Mouse (Mus musculus) hematopoietic stem cell, adult 5-6 weeks (primary cell): ENCODE measurements around the gene Kcnma1. TPM values are rescaled to one million over a fixed set of nuclear protein-coding genes. Genes with fewer than 3 reads are reported as not detected.
A peak's percentile ranks its signal among the peaks of the same experiment; 100 is the strongest.

Experiments used
- ATAC-seq, 2 experiments: fragments of 125-278 bp in 1 of 2; replicated peaks in 1 of 2; 2 replicates each; pipeline ENCODE4 v1.8.0; 2016 to 2017; ENCODE audit warnings: inconsistent platforms in 2 of 2, mild to moderate bottlenecking in 2 of 2, moderate number of reproducible peaks in 2 of 2, low read depth in 1 of 2, moderate TSS enrichment in 1 of 2; ENCODE audit not compliant: low FRiP score in 2 of 2, poor library complexity in 2 of 2, severe bottlenecking in 2 of 2, insufficient read depth in 1 of 2, low TSS enrichment in 1 of 2
- total RNA-seq: library from RNA; stranded (forward); fragments of 172-1452, 232-1000 nt; gene quantifications from 2 replicates; pipeline ENCODE4 v1.2.3, GENCODE M21; 2017

Kcnma1 gene
- total RNA-seq, 1 experiment from 2014 or later, result not detected

DNA sequence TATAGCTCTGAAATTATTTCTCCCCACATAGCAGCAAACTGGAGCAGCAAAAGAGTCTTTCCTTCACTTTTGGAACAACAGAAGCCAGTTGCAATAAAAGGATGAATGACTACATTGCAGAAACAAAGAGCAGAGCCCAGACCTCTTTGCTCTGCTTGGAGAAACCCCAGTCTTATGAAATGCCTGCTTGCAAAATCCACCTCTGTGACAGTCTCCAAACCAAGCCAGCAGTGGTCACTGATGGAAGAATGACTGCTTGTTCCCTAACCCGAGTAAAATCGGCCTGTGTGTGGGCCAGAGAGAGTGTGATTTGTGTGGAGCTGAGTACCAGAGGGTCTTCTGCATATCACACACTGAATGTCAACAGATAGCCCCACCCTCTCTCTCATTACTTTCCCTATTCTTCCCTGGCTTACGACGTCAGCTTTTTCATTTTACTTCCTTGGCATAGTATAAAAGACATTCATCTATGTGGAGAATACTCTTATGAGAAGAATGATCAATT lies 518.0 kb downstream of the Kcnma1 start:
- ATAC-seq, result no peak

DNA sequence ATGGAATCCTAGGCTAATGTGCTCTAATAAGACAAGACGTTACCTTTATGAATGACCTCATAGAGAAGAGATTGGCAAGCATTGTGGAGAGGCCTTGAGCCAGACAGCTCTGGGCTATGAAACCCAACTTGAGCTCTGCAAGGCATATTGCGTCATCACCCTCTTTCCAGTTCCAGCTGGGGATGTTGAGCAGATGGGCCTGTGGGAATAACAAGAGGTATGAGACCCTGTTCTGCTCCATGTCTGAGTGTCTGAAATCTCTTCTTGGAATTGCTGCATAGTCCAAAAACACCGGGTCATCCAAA lies 519.8 kb downstream of the Kcnma1 start:
- ATAC-seq, result no peak

DNA sequence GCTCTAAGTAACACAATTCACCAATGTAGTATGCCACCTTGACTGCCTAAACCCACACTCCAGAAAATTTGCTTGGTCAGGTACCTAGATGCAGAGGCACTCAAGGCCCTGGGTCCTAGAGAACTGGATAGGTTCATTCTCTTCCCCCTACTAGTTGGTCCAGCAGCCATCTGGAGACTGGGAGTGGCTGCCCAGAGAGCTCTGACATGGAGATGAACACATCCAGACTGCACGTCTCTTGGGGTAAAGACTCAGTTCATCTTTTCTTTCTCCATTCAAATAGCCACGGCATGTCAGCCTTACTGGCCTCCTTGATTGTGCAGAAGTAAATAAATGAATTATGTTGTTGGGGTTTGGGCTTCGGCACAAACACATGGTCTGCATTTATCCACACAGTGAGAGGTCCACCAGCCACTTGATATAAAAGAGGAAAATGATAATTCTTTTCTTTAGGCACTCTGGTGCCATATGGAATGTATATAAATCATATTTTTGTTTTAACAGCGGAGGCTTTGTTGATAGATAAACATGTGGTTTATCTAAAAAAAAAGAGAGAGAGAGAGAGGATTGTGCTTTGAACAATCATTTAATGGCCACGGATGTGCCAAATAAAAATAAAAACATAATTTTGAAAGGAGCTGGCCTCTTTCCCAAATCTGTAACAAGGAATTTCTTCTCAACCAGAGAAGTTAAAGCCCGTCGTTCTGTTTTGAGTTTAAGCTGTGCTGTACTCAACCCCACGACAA lies 520.4 kb downstream of the Kcnma1 start:
- ATAC-seq, result no peak

DNA sequence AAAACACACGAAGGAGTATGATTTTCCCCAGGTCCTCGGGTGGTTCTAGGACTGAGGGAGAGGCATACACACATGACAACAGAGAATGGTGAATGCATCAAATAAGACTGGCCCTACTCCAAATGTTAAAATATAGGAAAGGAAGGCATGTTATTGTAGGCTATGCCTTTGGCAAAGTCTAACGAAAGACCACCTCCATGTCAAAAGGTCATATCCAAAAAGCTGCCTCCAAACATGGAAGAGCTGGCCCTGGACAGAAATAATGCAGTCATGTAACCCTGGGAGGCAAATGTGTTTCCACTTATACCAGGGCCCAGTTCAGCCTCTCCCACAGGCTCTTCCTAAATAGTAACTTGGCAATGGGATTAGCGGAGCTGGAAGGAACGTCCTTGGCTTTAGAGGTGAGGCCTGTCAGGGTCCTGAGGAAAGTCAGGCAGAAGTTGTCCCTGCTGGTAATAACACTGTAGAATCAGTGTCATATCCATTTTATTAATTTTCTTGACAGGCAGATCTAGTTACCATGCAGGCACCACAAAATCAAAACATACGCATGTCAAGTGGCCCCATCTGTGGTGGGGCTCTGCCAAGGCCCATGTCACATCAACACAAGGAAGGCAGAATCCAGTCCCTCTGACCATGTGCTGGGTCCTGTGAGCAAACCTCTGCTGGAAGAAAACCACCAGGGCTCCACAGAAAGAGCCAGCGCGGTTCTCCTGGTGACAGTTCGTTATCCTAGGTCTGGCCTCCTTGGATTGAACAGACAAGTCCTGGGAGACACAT lies 521.5 kb downstream of the Kcnma1 start:
- ATAC-seq, result no peak

DNA sequence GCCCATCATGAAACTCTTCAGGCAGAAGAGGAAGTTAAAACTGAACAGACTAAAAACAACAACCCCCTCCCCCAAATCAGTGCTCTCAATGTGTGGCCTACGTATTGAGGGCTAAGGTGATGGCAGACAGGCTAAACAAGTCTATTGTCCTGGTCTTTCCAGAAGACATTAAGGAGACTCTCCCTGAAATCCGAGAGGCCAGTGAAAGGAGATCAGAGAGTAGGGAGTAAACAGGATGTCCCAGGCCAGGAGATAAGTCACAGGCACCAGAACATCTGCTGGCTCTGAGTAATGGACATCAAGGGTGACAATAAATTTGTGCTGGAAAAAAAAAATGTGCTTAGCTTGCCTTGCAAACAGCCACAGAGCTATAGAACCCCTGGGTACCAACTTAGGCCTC lies 522.9 kb downstream of the Kcnma1 start:
- no peak for ATAC-seq

GRCm38 (mm10) chr14:23486687-23487086 lies 527.6 kb downstream of the Kcnma1 start:
- no peak for ATAC-seq

DNA sequence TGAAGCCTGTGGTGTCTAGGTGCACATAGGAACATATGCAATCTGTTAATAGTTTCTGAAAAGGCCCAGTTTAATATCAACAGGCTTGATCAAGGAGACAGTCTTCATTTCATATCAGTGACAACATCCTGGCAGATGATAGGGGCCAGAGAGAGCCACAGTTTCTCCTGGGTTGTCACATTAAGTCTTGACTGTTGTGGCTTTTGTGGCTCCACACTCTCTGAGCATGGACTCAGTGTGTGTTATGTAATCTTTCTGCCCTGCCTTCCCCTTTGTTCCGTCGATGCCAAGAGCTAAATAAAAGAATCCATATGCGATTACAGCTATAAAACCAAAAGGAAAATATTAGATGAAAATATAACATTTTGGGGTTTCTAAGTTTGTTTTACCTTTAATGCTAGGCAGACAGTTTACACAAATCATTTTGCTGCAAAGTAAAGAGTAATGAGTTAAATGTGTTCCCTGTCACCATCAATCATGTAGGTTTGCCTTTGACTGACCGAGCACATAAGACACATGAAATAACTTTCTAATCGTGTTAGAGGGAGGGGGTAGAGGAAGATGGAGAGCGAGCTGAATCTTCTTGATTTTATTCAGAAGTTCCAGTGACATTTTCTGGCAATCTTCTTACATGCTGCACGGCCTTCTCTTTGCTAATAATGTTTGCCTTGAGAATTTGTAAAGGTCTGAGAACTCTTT lies 528.3 kb downstream of the Kcnma1 start:
- no peak for ATAC-seq

DNA sequence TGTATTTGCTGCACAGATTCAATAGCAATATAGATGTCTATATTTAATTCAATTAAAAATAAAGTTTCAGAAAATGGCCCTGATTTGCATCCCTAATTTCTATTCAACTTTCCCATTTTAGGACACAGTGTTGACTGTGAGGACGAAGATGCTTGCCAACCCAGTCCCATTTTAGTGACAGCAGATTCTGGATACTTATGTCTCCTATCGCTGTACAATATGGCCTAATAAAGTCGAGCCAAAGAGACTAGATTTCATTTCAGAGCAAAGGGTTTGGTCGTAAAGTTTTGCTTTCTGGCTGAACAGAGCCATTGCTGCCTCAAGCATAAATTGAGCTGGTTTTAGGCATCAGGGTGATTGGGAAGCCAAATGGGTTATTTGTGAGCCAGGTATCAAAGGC lies 539.2 kb downstream of the Kcnma1 start:
- no peak for ATAC-seq

DNA sequence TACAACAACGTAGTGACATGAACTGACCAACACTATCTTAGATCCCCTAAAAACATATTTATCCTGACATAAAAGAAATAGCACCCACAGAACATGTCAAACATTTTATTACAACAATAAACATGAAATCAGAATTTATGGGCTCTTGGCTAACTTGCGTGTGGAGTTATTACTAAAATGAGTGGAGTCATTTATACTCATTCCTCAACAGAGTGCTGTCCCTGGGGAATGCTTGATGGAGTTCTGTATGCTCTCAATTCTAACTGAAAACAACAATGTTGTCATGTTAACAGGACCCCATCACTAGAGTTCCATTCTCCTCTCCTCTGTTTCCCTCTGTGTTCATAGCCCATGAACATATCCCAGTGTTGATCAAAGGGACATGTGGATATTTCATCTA lies 544.2 kb downstream of the Kcnma1 start:
- ATAC-seq, result no peak

DNA sequence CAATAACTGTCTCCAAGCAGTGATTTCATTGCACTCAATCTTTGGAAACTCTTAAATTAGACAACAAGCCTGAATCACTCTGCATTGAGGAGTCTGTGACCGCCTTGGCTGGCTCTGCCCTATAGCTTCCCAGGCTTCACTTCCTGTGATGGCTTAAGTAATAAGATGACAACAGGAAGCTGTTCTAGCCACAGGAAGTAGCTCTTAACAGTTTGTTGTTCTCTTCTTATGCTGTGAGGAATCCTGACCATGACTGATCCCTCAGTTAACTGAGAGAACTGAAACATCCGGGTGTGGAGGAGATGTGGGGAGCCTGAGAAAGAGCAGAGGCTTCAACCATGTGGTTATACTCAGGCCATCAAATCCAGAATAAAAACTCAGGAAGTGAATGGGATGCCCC lies 549.2 kb downstream of the Kcnma1 start:
- peak; percentile 22 to 72; a peak in 2 of 4 replicates for ATAC-seq

DNA sequence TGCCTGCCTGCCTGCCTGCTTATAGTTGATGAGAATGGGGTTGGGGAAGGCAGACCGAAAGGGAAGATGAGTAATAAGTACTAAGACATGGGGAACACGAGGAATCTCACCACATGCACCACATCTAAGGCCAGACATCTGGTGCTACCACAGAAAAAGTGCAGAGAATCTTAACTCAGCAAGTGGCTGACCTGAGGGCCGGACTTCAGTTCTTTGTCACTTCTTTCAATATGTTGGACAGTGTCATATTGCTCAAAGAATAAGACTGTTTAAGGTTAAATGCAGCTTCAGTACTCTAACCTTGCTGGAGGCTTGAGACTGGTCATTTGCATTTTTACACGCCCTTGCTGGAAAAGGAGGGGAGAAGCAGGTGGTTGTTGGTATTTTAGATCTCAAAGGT lies 555.7 kb downstream of the Kcnma1 start:
- no peak for ATAC-seq

GRCm38 (mm10) chr14:23451681-23452080 lies 562.6 kb downstream of the Kcnma1 start:
- ATAC-seq, result no peak

DNA sequence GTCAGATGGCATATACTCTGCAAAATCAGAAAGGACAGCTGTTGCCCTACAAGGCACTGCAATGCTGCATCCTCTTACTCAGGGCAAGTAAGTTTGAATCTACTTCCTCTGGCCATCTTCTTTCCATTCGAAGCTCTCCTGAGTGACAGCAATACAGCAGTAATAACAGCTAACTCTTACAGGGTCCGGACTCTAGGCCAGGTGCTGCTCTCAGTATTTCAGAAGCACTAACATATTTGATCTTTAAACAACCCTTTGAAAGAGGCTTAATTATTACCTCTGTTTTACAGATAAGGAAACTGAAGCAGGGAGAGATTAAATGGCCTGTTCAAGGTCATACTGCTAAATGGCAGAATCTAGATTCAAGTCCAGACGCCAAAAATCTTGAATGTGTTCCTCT lies 576.8 kb downstream of the Kcnma1 start:
- no peak for ATAC-seq

- ATAC-seq, result no peak
Observed at GRCm38 (mm10) chr14:23435861-23436260, 578.4 kb downstream of the Kcnma1 start.

GRCm38 (mm10) chr14:23430006-23430405 lies 584.3 kb downstream of the Kcnma1 start:
- no peak for ATAC-seq

- ATAC-seq, result peak; percentile 64 to 65; a peak in 3 of 4 replicates
Observed at GRCm38 (mm10) chr14:23429043-23429442, 585.2 kb downstream of the Kcnma1 start.

DNA sequence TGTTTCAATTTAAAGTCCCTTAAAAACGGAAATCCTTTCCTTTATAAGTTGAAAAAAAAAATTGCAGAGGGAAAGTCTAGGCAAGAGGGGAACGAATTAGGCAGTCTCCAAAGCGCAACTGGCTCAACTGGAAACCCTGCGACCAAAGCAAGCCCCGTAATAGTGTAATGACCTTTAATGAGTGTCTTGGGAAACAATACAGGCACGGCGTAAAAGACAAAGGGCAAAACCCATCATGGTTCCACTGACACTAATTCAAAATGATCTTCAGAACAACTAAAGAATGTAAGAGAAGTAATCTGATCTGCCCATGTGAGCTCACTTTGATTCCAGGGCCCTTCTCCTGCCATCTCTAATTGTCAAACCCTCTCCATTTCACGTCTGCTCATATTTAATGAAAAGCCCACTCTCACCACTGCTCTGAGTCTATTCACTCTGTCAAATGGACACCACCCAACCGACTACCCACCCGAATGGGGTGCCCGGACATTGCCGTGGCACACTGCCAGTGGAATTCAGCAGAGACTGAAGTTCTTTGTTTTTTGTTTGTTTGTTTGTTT lies 591.7 kb downstream of the Kcnma1 start:
- no peak for ATAC-seq

DNA sequence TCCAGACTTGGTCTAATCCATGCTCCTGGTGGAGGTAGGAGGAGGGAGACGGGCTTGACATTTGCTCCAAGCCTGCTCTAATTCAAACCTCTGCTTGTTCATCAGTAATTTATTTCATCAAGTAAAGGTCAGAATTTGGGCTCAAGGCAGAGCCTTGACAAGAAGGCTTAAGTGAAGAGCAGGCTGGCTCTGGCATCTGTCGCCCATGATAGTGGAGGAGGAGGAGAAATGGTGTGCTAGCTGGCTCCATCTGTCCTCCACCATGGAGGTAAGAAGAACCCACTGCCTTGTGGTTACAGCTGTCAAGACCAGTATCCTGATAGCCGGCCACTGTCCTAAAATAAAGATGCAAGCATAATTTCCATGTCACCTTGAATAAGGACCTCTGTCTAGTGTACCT lies 595.3 kb downstream of the Kcnma1 start:
- no peak for ATAC-seq
